Mouse (Mus musculus) ES-E14 (cell line): ENCODE measurements around the gene Cytip.

ENCODE experiments used
- CHD2 ChIP-seq: IDR thresholded peaks from 2 replicates; pipeline ENCODE4 v1.6.1; 2014; ENCODE audit warnings: mild to moderate bottlenecking, low read depth, low read length, inconsistent platforms
- HCFC1 ChIP-seq: IDR thresholded peaks from 2 replicates; pipeline ENCODE4 v1.6.1; 2012; ENCODE audit warnings: low read length, inconsistent platforms, borderline replicate concordance; ENCODE audit not compliant: insufficient read depth
- MAFK ChIP-seq: IDR thresholded peaks from 2 replicates; pipeline ENCODE4 v1.6.1; 2014; ENCODE audit warnings: mild to moderate bottlenecking, low read depth, low read length, inconsistent platforms; ENCODE audit not compliant: insufficient read depth
- ZC3H11A ChIP-seq: IDR thresholded peaks from 2 replicates; pipeline ENCODE4 v1.6.1; 2012; ENCODE audit warnings: low read depth, mild to moderate bottlenecking, inconsistent platforms, low read length, borderline replicate concordance
- ZNF384 ChIP-seq: IDR thresholded peaks from 2 replicates; pipeline ENCODE4 v1.6.1; 2012; ENCODE audit warnings: low read depth, low read length, inconsistent platforms

GRCm38 (mm10) chr2:58169173-58169572, 26.2 kb downstream of the Cytip start:
- TF ChIP-seq HCFC1 = no peak
- TF ChIP-seq ZNF384 = no peak
- TF ChIP-seq MAFK = no peak
- no peak for TF ChIP-seq CHD2
- no peak for TF ChIP-seq ZC3H11A
